Mouse (Mus musculus) liver, embryonic 13.5 days (tissue): Measurements from ENCODE around the gene Rhog. TPM values are rescaled to one million over a fixed set of nuclear protein-coding genes. Genes with fewer than 3 reads are reported as not detected.
"Not testable (repeated sequence)": the region's sequence is repeated elsewhere in the genome, so short reads cannot be mapped to it uniquely, and the experiment has no call there.

Experiments used
- ATAC-seq: fragments of 200-750 bp; cut with Nextera tagmentation; 2 replicates; pipeline ENCODE4 v1.8.0; 2017; ENCODE audit warnings: low read depth, mild to moderate bottlenecking, moderate number of reproducible peaks, moderate library complexity
- DNase-seq: peaks from one replicate; pipeline ENCODE4 v3.0.0; 2022
- H3K27ac ChIP-seq: fragments of 300-500 bp; sonication (generic); 2 replicates; pipeline ENCODE4 v1.5.1; 2015; ENCODE audit warnings: moderate library complexity, mild to moderate bottlenecking, inconsistent platforms
- H3K27me3 ChIP-seq: fragments of 300-500 bp; sonication (generic); 2 replicates; pipeline ENCODE4 v1.6.1; 2015; ENCODE audit warnings: mild to moderate bottlenecking, inconsistent platforms
- H3K36me3 ChIP-seq: fragments of 300-500 bp; sonication (generic); 2 replicates; pipeline ENCODE4 v1.6.1; 2015; ENCODE audit warnings: mild to moderate bottlenecking, inconsistent platforms
- H3K4me1 ChIP-seq: fragments of 300-500 bp; sonication (generic); replicated peaks from 2 replicates; pipeline ENCODE4 v1.6.1; 2015; ENCODE audit warnings: inconsistent platforms
- H3K4me2 ChIP-seq: fragments of 300-500 bp; sonication (generic); 2 replicates; pipeline ENCODE4 v1.6.1; 2015; ENCODE audit warnings: inconsistent platforms, mild to moderate bottlenecking, moderate library complexity
- H3K4me3 ChIP-seq: fragments of 300-500 bp; sonication (generic); replicated peaks from 2 replicates; pipeline ENCODE4 v1.5.1; 2015; ENCODE audit warnings: mild to moderate bottlenecking, inconsistent platforms
- H3K9ac ChIP-seq: fragments of 300-500 bp; sonication (generic); 2 replicates; pipeline ENCODE4 v1.6.1; 2015; ENCODE audit warnings: mild to moderate bottlenecking, inconsistent platforms
- H3K9me3 ChIP-seq: fragments of 300-500 bp; sonication (generic); replicated peaks from 2 replicates; pipeline ENCODE4 v1.6.1; 2016; ENCODE audit warnings: inconsistent platforms
- WGBS: fragments of 180-500 bp; shearing (Covaris S2); methylation state at CpG from one replicate; pipeline ENCODE4 v1.1.7; 2015; ENCODE audit not compliant: insufficient replicate concordance; 5-methylcytosine and 5-hydroxymethylcytosine counted together
- polyA plus RNA-seq: library from polyadenylated mRNA; unstranded; fragments of >200 nt; fragmentation: Nextera tagmentation; extraction: Ambion mirVana; gene quantifications from 2 replicates; pipeline ENCODE4 v1.2.1, GENCODE M21; 2015

Rhog gene
- polyA plus RNA-seq, 1 experiment from 2014 or later: 56.0 TPM

DNA sequence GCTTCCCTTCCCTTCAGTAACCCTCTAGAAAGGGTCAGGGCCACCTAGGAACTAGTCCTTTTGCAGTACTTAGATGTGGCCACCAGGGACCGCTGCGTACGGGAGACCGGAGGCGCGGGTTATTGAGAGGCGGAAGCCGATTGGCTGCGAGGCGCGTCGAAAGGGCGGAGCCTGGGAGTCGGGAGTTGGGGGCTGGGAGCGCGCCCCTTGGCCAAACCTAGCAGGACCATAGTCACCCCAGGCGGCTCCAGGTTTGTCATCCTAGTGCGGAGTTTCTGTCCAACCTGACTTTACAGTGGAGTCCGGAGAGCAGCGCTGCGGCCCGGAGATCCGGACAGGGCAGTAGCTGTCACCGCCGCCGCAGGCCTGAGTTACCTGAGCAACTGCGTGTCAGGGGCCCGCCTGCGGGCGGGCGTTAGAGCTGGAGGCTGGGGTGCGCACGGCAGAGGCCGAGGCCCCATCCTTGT lies 11.3 kb upstream of the Rhog start:
- H3K9me3 ChIP-seq: no peaks in the 10 kb centered on the region
- H3K36me3 ChIP-seq: no peaks in the 10 kb centered on the region
- ATAC-seq (peak; percentile 87), DNase-seq (peak; percentile 93)
- WGBS: under 1% methylated on average over 33 of the region's 34 CpGs
- peak overlapping the region; percentile 91 for H3K27ac ChIP-seq
- peaks cover 64% of the 10 kb centered on the region for H3K4me1 ChIP-seq
- H3K9ac ChIP-seq: peak overlapping the region; percentile 93
- H3K4me2 ChIP-seq: peak overlapping the region; percentile 98
- H3K4me3 ChIP-seq: peak overlapping the region; percentile 93
- H3K27me3 ChIP-seq: no peaks in the 10 kb centered on the region

- DNase-seq: peak; percentile 56
- H3K4me3 ChIP-seq: peak overlapping the region; percentile 93
These were observed 10.7 kb upstream of the Rhog start for GRCm38 (mm10) chr7:102266401-102267042.

DNA sequence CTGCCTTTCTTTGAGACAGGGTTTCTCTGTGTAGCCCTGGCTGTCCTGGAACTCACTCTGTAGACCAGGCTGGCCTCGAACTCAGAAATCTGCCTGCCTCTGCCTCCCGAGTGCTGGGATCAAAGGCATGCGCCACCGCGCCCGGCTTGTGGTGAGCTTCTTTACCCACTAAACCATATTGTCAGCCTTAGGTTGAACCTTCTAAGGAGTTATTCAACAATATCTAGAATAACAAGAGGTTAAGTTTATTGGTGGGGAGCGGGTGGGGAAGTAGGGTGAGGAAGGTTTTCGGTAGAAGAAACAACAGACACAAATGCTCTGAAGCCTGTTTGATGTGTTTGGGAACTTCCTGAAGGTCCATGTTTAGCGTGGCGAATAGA lies 10.2 kb upstream of the Rhog start:
- not testable (repeated sequence) for H3K36me3 ChIP-seq, DNase-seq, H3K9me3 ChIP-seq, ATAC-seq, H3K27me3 ChIP-seq
- Histone ChIP-seq H3K9ac (peak overlapping the region; percentile 69; the same call in 1 of the 2 replicates), H3K4me2 (peak overlapping the region; percentile 98), H3K27ac (peak overlapping the region; percentile 91), H3K4me1 (peaks cover 53% of the 10 kb centered on the region), H3K4me3 (peak overlapping the region; percentile 93; the same call in 1 of the 2 replicates)
- WGBS: 54% methylated on average over 10 of the region's 10 CpGs

More at GRCm38 (mm10) chr7:102266401-102267042, 10.7 kb upstream of the Rhog start:
- Histone ChIP-seq H3K9ac (peak overlapping the region; percentile 69), H3K27ac (peak overlapping the region; percentile 91), H3K27me3 (no peaks in the 10 kb centered on the region), H3K9me3 (no peaks in the 10 kb centered on the region), H3K4me1 (peaks cover 58% of the 10 kb centered on the region), H3K36me3 (no peaks in the 10 kb centered on the region), H3K4me2 (peak overlapping the region; percentile 98)
- WGBS: 7% methylated on average over 14 of the region's 14 CpGs
- ATAC-seq: peak; percentile 13

- Histone ChIP-seq H3K4me2 (no peak overlapping the region), H3K4me3 (no peak overlapping the region), H3K27me3 (no peaks in the 10 kb centered on the region), H3K36me3 (no peaks in the 10 kb centered on the region), H3K27ac (no peak overlapping the region), H3K9ac (no peak overlapping the region), H3K9me3 (no peaks in the 10 kb centered on the region), H3K4me1 (peaks cover 27% of the 10 kb centered on the region)
- DNase-seq (no peak), ATAC-seq (no peak)
- 80% methylated on average over 2 of the region's 2 CpGs for WGBS
These were observed 7.2 kb upstream of the Rhog start for GRCm38 (mm10) chr7:102263020-102263419.

- H3K27me3 ChIP-seq: no peaks in the 10 kb centered on the region
- no peak overlapping the region for H3K27ac ChIP-seq
- 65% methylated on average over 1 of the region's 1 CpGs for WGBS
- no peaks in the 10 kb centered on the region for H3K9me3 ChIP-seq
- H3K9ac ChIP-seq: no peak overlapping the region
- H3K4me3 ChIP-seq: no peak overlapping the region
- DNase-seq (no peak), ATAC-seq (no peak)
- peaks cover 10% of the 10 kb centered on the region for H3K4me1 ChIP-seq
- no peak overlapping the region for H3K4me2 ChIP-seq
- H3K36me3 ChIP-seq: no peaks in the 10 kb centered on the region
These were observed 4.7 kb upstream of the Rhog start for GRCm38 (mm10) chr7:102260518-102260917.

DNA sequence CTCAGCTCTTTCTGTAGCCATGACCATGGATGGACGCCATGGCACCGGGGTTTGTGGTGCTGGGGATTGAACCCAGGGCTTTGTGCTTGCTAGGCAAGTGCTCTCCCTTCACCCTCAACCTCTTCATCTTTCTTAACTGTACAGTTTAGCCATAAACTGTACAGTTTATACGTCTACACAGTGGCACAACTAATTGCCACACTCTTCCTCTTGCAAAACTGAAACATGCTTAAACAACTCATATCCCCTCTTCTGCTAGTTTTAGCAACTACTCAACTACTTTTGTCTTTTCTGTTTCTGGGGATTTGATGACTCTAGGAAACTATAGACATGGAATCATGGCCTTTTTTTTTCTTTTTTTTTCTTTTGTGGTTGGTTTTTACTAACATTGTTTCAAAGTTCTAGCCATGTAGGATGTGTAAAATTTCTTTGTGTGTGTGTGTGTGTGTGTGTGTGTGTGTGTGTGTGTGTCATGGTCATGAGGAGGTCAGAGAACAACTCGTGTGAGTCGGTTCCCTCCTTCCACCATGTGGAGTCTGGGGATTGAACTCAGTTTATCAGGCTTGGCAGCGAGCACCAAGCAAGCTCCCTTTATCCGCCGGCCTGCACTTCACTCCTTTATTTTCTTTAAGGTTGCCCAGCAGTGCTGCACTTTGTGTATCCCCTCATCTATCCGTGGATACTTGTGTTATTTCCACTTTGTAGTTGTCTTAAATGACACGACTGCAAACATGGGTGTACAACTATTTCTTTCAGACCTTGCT lies 4.0 kb upstream of the Rhog start:
- Histone ChIP-seq H3K9ac (no peak overlapping the region), H3K4me1 (peaks cover 4% of the 10 kb centered on the region), H3K27ac (no peak overlapping the region), H3K4me2 (no peak overlapping the region), H3K36me3 (no peaks in the 10 kb centered on the region), H3K9me3 (no peaks in the 10 kb centered on the region), H3K4me3 (no peak overlapping the region), H3K27me3 (no peaks in the 10 kb centered on the region)
- no peak for DNase-seq
- 68% methylated on average over 10 of the region's 10 CpGs for WGBS
- no peak for ATAC-seq

- DNase-seq (peak; percentile 38), ATAC-seq (peak; percentile 52; the same call in 1 of the 2 replicates)
- Histone ChIP-seq H3K27ac (no peak overlapping the region), H3K4me3 (no peak overlapping the region), H3K9ac (no peak overlapping the region), H3K4me1 (peaks cover 11% of the 10 kb centered on the region), H3K4me2 (no peak overlapping the region), H3K36me3 (no peaks in the 10 kb centered on the region), H3K27me3 (no peaks in the 10 kb centered on the region), H3K9me3 (no peaks in the 10 kb centered on the region)
- 45% methylated on average over 3 of the region's 3 CpGs for WGBS
These were observed 2.9 kb upstream of the Rhog start for GRCm38 (mm10) chr7:102258753-102259152.

DNA sequence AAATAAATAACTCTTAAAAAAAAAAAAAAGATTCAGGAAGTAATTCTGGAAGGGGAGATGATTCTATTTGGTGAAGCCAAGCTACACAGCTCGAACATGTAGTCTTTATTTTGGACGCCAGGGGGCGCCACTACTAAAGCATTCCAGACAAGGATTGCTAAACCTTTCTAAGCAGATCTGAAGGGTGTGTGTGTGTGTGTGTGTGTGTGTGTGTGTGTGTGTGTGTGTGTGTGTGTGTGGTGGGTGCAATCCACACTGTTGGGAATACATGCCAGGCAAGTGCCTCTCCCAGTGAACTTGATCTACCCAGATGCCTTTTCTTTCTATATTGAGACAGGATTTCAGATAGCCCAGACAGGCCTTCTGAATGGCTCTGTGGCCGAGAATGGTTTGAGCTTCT lies 2.3 kb upstream of the Rhog start:
- H3K36me3 ChIP-seq: no peaks in the 10 kb centered on the region
- H3K9ac ChIP-seq: no peak overlapping the region
- ATAC-seq (peak; percentile 52; the same call in 1 of the 2 replicates), DNase-seq (peak; percentile 72)
- H3K4me3 ChIP-seq: no peak overlapping the region
- H3K4me2 ChIP-seq: no peak overlapping the region
- no peak overlapping the region for H3K27ac ChIP-seq
- H3K4me1 ChIP-seq: peaks cover 17% of the 10 kb centered on the region
- no peaks in the 10 kb centered on the region for H3K27me3 ChIP-seq
- WGBS: 19% methylated on average over 4 of the region's 4 CpGs
- H3K9me3 ChIP-seq: no peaks in the 10 kb centered on the region

GRCm38 (mm10) chr7:102256636-102257035 lies 782 bp upstream of the Rhog start:
- no peak overlapping the region for H3K4me2 ChIP-seq
- DNase-seq (no peak), ATAC-seq (no peak)
- no peak overlapping the region for H3K27ac ChIP-seq
- no peaks in the 10 kb centered on the region for H3K9me3 ChIP-seq
- peaks cover 26% of the 10 kb centered on the region for H3K4me1 ChIP-seq
- H3K27me3 ChIP-seq: no peaks in the 10 kb centered on the region
- WGBS: 81% methylated on average over 3 of the region's 3 CpGs
- no peaks in the 10 kb centered on the region for H3K36me3 ChIP-seq
- H3K4me3 ChIP-seq: no peak overlapping the region
- no peak overlapping the region for H3K9ac ChIP-seq

GRCm38 (mm10) chr7:102253631-102254030 lies 2.2 kb downstream of the Rhog start:
- Histone ChIP-seq H3K27ac (peak overlapping the region; percentile 20; the same call in 1 of the 2 replicates), H3K36me3 (no peaks in the 10 kb centered on the region), H3K4me3 (no peak overlapping the region; the same call in 1 of the 2 replicates), H3K9me3 (no peaks in the 10 kb centered on the region), H3K4me2 (peak overlapping the region; percentile 35), H3K9ac (peak overlapping the region; percentile 37; the same call in 1 of the 2 replicates), H3K27me3 (no peaks in the 10 kb centered on the region), H3K4me1 (peaks cover 36% of the 10 kb centered on the region)
- no peak for ATAC-seq
- WGBS: 22% methylated on average over 1 of the region's 1 CpGs
- no peak for DNase-seq

DNA sequence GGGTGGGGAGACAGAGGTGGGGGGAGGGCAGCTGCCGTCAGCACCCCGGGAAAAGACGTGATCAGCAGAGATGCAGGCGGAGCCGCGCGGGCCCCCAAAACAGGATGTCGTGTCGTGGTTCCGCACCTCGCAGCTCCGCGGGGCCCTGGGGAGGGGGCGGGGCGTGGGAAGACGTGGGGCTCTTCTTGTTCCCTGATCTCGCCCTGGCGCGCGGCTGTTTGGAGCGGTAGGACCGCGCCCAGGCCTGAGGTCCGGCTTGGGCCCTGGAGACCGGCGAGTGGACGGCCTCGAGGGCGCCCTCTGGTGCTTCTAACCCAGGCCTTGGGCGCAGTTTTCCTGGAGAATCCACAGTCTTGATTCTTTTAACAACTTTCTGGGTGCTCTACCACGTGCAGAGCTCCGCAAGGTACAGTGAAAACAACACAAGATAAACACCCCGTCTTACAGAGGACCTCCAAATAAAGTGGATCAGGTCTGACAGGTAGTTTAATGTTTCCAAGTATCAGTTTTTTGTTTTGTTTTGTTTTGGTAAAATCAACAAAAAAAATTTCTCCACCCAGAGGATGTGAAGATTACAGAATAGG lies 5.1 kb downstream of the Rhog start:
- Histone ChIP-seq H3K4me1 (peaks cover 64% of the 10 kb centered on the region), H3K9ac (peak overlapping the region; percentile 93), H3K36me3 (no peaks in the 10 kb centered on the region), H3K27me3 (no peaks in the 10 kb centered on the region), H3K4me2 (peak overlapping the region; percentile 98), H3K4me3 (peak overlapping the region; percentile 90), H3K27ac (peak overlapping the region; percentile 98), H3K9me3 (no peaks in the 10 kb centered on the region)
- under 1% methylated on average over 33 of the region's 33 CpGs for WGBS
- ATAC-seq (peak; percentile 72), DNase-seq (peak; percentile 81)
